In genomic region chr6:27753290-27753829, GRCm38 (mm10) we compare ENCODE assay signal across 28 mouse cellular contexts.
"Had no signal": no experiment of that assay in that cellular context is flagged by ENCODE, and none has a peak within 500 bp of the region (broad histone marks: within the 10 kb centered on the region; RNA-seq: fewer than 3 reads in every experiment).

No protein-coding gene starts in this region.

- DNase-seq: cerebellum, adult 18-20 months; cerebellum, adult 2 months; cerebellum, adult 8-10 months; cerebellum, adult 9-10 months; cerebellum, adult 9-11 months; cerebellum, postnatal 10 days; cerebellum, postnatal 14 days; cerebellum, postnatal 25 days; cerebellum, postnatal 36 days; embryo, embryonic 11 days; forebrain, postnatal 0 days; gastrocnemius, adult 2 months; gastrocnemius, postnatal 10 days; gastrocnemius, postnatal 14 days; gastrocnemius, postnatal 25 days; gastrocnemius, postnatal 36 days; heart, adult 11 months had no signal

- H3K36me3 ChIP-seq: embryonic facial prominence, embryonic 10.5 days; embryonic facial prominence, embryonic 12.5 days; embryonic facial prominence, embryonic 13.5 days; embryonic facial prominence, embryonic 15.5 days; forebrain, embryonic 10.5 days; forebrain, embryonic 12.5 days; forebrain, embryonic 15.5 days had no signal

- H3K9ac ChIP-seq: embryonic facial prominence, embryonic 12.5 days; embryonic facial prominence, embryonic 13.5 days; embryonic facial prominence, embryonic 15.5 days; forebrain, embryonic 12.5 days; forebrain, embryonic 13.5 days; forebrain, embryonic 15.5 days; forebrain, postnatal 0 days had no signal

- H3K9me3 ChIP-seq: embryonic facial prominence, embryonic 10.5 days; embryonic facial prominence, embryonic 12.5 days; embryonic facial prominence, embryonic 13.5 days; embryonic facial prominence, embryonic 15.5 days; forebrain, embryonic 10.5 days; forebrain, embryonic 12.5 days; forebrain, embryonic 13.5 days; forebrain, embryonic 15.5 days had no signal

- H3K4me1 ChIP-seq: embryonic facial prominence, embryonic 10.5 days; embryonic facial prominence, embryonic 12.5 days; embryonic facial prominence, embryonic 13.5 days; embryonic facial prominence, embryonic 15.5 days; forebrain, embryonic 15.5 days had no signal

- H3K27me3 ChIP-seq: embryonic facial prominence, embryonic 12.5 days; embryonic facial prominence, embryonic 13.5 days; embryonic facial prominence, embryonic 15.5 days; forebrain, embryonic 12.5 days; forebrain, embryonic 13.5 days; forebrain, embryonic 15.5 days had no signal

- H3K4me3 ChIP-seq: embryonic facial prominence, embryonic 10.5 days; embryonic facial prominence, embryonic 12.5 days; embryonic facial prominence, embryonic 13.5 days; embryonic facial prominence, embryonic 15.5 days; erythroblast, embryonic 14.5 days; forebrain, embryonic 10.5 days; forebrain, embryonic 12.5 days; forebrain, embryonic 13.5 days; forebrain, embryonic 15.5 days; gastrocnemius, adult 2 months had no signal

- ATAC-seq: forebrain, embryonic 13.5 days; forebrain, embryonic 14.5 days; forebrain, embryonic 15.5 days; forebrain, embryonic 16.5 days; forebrain, postnatal 0 days had no signal

- H3K27ac ChIP-seq: embryonic facial prominence, embryonic 10.5 days; embryonic facial prominence, embryonic 12.5 days; embryonic facial prominence, embryonic 13.5 days; embryonic facial prominence, embryonic 15.5 days; forebrain, embryonic 10.5 days; forebrain, embryonic 12.5 days; forebrain, embryonic 13.5 days; forebrain, embryonic 15.5 days; gastrocnemius, adult 2 months had no signal

- H3K4me2 ChIP-seq: embryonic facial prominence, embryonic 12.5 days; embryonic facial prominence, embryonic 13.5 days; embryonic facial prominence, embryonic 15.5 days; forebrain, embryonic 12.5 days; forebrain, embryonic 13.5 days; forebrain, embryonic 15.5 days had no signal
